Mouse (Mus musculus) large intestine, adult 2 months (tissue): ENCODE measurements around the gene Msh3. TPM values are rescaled to one million over a fixed set of nuclear protein-coding genes. Genes with fewer than 3 reads are reported as not detected.
"Not testable (repeated sequence)": the region's sequence is repeated elsewhere in the genome, so short reads cannot be mapped to it uniquely, and the experiment has no call there.

Experiments
- DNase-seq: peaks from one replicate; pipeline ENCODE4 v3.0.0-alpha.2; 2012; ENCODE audit warnings: low read depth, low spot score
- WGBS: fragments of 180-500 bp; shearing (Covaris S2); methylation state at CpG from one replicate; pipeline ENCODE4 v1.1.7; 2018; 5-methylcytosine and 5-hydroxymethylcytosine counted together
- polyA plus RNA-seq: library from polyadenylated mRNA; depleted of rRNA; stranded (reverse); fragments of >200 nt; gene quantifications from 2 replicates; pipeline ENCODE4 v1.2.3, GENCODE M21; 2012; rRNA removed

Msh3 gene
- 3.2 and 4.3 TPM in 2 replicates for polyA plus RNA-seq

DNA sequence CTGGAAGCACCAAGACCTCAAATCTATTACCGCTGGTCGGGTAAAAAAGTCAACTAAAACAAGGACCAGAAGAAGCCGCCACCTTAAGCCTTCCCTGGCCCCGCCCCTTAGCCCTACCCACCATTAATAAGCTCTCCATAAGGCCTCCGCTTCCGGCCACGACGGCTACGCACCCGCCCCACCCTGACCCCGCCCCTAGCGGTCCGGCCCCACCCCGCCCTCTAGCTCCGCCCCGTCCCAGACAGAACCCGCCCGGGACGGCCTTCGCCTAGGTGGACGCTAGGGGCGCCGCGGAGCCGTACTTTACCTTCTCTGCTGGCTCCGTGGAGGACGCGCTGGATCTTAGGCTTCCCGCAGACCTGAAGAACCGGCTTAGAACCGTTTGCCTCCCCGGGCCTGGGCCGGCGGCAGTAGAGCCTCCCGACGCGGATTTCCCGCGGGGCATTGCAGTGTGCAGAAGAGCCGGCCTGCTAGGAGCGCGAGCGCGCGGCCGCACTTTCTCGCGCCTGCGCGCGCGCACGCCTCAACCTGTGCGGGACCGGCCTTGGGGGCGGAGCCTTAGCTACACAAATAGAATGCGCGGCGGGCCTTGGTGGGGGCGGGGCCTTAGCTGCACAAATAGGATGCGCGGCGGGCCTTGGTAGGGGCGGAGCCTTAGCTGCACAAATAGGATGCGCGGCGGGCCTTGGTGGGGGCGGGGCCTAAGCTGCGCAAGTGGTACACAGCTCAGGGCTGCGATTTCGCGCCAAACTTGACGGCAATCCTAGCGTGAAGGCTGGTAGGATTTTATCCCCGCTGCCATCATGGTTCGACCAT, at the start of gene Msh3, which contains the start of gene Dhfr:
Gene Msh3 (minus strand): TSS at position 548 of the 816 bp plus-strand sequence.
Gene Dhfr (plus strand): TSS at position 271 of the 816 bp plus-strand sequence.
- DNase-seq: peak; percentile 90
- under 1% methylated on average over 76 of the region's 76 CpGs for WGBS

DNA sequence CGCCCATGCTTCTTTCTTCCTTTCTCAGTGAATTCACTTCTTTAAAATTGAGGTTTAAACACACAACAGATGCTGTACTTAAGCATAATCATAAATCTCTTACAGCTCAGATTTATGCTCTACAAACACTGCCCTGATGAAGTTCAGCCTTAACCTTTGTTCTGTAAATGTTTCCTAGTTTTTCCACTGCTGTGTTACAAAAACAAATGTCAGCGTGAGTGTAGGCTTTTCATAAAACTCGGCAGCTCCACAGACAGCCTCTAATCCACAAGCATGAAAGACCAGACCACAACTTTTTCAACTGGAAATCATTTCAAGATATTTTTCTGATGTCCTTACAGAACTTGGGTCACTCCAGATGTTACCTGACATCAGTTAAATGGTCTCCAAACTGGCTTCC, 48.7 kb upstream of the Msh3 start:
- no peak for DNase-seq
- WGBS: 23% methylated on average over 3 of the region's 3 CpGs

DNA sequence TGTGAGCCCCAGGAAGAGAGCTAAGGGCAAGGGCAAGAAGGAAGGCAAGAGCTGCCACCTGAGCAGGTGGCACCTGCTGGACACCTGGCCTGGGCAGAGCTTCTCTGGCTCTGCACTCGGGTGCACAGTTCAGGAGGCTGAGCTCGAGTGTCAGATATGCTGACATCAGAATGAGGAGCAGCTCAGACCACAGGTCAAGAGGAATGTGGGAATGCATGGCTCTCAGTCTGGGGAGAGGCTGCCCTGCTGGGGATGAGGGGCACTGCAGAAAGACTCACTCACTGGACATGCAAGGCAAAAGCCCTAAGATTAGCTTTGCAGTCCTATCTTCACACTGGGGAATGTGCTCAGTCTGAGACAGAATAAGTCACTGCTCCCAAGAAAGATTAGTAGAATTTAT, 47.3 kb upstream of the Msh3 start:
- WGBS: 25% methylated on average over 2 of the region's 2 CpGs
- no peak for DNase-seq

DNA sequence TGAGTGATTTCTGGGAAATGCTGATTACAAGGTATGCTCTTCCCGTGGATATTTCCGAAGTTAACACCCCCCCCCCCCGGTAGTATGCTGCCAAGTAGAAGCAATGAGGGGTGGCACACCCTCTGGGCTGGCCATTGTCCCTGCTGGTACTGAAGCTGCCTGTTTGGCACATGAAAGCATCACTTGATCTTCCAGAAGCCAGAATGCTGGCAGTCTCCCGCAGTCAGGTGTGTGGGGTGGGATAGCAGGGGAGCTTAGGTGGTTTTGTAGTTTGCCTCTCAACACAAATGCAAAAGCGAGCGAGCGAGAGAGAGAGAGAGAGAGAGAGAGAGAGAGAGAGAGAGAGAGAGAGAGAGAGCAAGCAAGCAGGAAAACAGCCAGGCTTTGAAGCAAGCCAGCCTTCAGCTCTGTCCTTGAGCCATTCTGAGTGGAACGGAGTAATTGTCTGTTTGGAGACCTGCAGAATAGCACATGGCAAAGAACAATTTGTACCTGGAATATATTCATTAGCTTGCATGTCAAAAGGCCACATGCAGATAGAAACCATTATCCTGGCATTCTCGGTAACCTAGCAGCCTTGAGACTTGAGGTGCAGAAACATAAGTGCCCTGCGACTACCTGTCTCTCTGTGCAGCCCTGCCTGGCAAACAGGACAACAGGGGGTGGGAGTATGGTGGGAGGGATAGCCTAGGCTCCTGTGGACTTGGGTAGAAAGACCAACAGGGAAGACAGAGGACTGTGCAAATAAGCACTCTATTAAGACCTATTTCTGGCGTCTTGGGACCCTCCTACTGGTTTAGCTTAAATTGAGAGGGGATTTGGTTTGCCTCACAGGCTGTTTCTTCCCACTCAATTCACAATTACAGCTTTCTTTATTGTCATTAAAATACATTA, 43.9 kb upstream of the Msh3 start:
- DNase-seq: no peak
- WGBS: 73% methylated on average over 11 of the region's 11 CpGs

DNA sequence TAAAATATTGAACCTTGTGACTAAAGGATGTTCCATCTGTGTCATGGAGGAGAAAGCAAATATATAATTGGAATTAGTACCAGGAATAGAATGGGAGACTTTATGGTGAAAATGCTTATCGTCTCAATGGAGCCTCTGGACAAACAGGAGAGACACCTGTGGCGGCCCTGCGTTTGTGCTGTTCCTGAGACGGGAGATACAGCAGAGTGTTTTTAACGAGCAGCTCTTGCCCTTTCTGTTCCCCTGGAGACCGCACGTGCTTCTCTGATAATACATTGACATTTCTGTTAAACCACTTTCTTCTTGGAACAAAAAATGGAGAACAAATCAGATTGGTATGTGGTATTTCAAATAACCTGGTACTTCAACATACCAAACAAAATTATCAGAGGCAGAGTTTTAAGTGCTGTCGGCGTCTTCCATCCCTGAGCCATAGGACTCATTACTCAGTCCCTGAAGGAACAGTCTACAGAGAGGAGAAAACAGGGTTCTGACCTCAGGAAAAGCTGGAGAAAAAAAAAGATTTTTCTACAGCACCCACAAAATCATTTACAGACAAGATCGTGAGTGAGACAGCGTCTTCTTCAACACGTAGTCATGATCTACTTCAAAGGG, 38.4 kb upstream of the Msh3 start:
- 72% methylated on average over 12 of the region's 12 CpGs for WGBS
- DNase-seq: no peak

DNA sequence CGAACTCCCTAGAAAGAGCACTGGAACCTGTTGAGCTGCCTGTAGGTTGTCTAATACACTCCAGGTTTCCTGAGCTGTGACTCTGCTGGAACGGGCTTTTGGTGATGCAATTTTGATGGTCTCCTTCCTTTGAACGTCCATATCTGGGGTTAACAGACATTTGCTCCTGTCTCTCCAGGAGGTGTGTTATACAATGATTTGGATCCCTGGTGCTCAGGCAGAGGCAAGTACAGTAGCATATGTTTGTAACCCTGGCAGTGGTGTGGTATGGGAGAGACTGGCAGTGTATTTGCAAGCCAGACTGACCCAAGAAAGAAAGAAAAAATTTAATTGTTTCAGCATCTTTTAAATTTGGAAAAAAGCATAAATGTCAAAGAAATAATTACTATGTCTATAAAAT, 32.6 kb upstream of the Msh3 start:
- DNase-seq: no peak
- 82% methylated on average over 3 of the region's 3 CpGs for WGBS

DNA sequence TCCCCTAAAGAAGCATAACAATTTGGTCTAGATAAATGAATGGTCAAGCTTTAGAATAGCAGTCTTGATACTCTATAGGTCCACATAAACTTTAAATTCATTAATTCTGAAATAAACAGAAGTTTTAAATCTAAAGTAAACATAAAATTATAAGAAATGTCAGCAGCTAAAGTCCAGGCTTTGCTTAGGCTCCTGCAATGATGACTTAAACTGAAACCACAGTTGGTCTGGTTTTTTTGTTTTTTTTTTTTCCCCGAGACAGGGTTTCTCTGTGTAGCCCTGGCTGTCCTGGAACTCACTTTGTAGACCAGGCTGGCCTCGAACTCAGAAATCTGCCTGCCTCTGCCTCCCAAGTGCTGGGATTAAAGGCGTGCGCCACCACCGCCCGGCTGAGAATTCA, 16.7 kb upstream of the Msh3 start:
- 96% methylated on average over 6 of the region's 6 CpGs for WGBS
- not testable (repeated sequence) for DNase-seq

DNA sequence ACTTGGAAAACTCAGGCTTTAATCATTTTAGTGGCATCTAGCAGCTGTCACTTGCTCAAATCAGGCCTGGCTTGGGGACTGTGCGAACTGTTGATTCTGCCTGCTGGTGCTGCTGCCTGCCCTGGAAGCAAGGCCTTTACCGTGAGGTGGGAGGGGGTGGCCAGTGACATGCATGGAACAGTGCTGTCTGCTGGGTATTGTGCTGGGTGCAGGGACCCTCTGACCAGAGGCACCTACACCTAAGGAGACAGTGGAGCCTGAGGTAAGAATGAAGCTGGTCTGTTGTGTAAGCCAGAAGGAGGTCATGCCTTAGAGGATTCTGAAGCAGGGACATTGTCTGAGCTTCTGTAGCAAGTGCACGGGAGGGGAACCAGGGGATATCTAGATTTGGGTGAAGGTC, 16.0 kb upstream of the Msh3 start:
- 92% methylated on average over 3 of the region's 3 CpGs for WGBS
- no peak for DNase-seq

DNA sequence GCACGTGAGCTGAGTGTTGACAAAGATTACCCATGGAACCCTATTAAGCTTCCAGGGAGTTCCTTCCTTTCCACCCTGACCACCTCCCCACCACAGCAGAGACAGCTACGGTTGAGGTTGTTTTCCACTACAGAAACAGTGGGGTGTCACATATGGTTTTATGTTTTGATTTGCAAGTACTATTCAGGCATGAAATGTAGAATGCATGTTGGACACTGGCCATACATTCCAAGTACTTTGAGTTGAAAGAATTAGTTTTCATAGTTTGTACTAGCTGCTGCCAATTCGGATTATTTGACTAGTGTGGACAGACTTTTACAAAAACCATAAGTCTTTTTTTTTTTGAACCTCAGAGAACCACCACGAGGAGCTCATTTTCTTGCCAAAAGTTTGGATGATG, 10.5 kb upstream of the Msh3 start:
- WGBS: 77% methylated on average over 4 of the region's 4 CpGs
- DNase-seq: no peak

DNA sequence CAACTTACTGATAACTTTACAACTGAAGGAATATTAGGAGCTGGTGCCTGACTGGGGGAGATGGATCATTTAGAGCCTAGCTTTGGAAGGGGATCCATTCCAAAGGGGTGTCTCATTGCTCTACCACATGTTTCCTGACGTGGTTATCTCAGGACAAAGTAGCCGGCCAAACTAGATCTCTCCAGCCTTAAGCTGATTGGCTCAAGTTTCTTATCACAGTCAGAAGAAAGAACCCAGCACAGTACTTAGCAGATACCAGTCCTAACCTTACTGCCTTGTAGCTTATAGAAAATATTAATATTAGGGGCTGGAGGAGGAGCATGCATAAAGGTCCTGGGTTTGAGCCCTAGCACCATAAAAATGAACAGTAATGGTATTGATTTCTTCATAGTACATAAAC, 6.8 kb upstream of the Msh3 start:
- no peak for DNase-seq
- 87% methylated on average over 2 of the region's 2 CpGs for WGBS

DNA sequence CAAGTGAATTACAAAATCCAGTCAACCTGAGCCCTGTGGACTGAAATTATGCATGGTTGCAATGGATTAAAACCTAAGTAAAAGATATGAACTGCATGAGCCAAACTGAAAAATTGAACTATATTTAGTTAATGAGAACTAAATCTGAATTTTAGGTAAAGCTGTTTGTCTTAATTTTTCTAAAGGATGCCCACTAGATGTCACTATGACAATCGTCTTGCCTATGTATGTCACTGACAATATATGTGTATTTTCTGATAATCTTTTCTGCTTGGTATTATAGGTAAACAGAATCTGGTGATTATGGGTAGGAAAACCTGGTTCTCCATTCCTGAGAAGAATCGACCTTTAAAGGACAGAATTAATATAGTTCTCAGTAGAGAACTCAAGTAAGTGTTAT, 2.8 kb upstream of the Msh3 start:
- 46% methylated on average over 2 of the region's 2 CpGs for WGBS

DNA sequence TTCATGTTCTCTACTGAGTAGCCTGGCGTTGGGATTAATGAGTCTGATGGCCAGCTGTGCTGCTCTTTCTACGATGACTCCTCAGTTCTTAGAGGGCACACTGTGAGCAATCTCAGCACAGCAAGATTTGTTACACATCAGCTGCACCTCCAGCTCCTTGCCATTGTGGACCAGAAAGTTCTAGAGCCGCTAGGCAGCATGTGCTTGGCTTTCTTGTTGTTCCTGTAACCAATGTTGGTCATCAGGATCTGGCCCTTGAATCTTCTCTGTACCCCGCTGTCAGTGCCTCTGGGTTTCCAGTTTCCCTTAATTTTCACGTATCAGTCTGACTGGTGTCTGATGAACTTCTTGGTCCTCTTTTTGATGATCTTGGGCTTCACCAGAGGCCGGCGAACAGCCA, 1.6 kb upstream of the Msh3 start:
- no peak for DNase-seq
- 72% methylated on average over 7 of the region's 7 CpGs for WGBS

More for the DNA sequence above, 2.8 kb upstream of the Msh3 start:
- DNase-seq: no peak

DNA sequence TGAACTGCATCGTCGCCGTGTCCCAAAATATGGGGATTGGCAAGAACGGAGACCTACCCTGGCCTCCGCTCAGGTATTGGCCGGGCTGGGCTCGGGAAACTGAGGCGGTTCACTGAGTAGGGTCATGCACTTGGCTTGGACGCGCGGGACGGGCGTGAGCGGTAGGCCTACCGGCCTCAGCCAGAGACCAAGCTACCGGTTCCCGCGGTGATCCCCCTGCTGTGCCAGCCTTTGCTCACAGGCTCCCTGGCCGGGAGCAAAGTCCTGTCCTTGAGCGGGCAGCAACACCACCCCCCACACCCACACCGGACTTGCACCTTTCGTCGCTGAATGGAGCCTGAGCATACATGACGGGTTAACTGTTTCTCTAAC, 455 bp upstream of the Msh3 start:
- WGBS: under 1% methylated on average over 24 of the region's 24 CpGs
- peak; percentile 22 for DNase-seq

DNA sequence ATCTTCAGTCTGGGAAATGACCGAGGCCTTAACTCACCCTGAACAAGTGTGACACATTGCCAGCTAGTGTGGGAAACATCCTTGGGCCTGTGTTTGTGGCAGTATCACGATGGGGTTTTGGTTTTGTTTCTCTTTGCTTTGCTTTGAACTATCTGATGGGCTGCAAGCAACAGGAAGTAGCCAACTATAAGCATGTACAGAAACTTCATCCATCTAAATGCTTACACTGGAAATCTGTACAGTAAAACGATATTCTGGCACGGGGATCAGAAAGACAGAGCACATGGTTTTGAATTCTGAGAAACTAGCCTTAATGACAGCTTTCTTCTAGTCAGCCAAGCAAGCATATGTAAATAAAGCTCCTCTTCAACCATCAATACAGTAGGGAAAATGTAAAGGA, 847 bp downstream of the Msh3 start:
- WGBS: 5% methylated on average over 4 of the region's 4 CpGs
- no peak for DNase-seq

DNA sequence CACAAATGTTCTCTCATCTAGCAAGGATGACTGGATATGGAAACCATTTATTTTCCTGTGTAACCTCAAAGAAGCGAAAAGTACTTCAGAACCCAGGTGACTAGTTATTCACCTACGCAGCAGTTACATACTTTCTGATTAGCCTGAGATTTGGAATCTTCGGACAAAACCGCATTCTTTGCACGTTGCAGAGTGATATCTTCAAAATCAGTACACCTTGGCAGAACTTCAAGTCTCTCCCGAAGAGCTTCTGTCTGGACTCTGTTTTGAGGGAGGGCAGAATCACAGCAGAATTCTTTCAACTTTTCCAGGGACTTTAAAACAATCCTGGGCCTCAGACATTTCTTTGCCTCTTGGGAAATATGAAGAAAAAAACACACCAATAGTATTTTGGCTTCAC, 3.7 kb downstream of the Msh3 start:
- 90% methylated on average over 6 of the region's 6 CpGs for WGBS
- no peak for DNase-seq

DNA sequence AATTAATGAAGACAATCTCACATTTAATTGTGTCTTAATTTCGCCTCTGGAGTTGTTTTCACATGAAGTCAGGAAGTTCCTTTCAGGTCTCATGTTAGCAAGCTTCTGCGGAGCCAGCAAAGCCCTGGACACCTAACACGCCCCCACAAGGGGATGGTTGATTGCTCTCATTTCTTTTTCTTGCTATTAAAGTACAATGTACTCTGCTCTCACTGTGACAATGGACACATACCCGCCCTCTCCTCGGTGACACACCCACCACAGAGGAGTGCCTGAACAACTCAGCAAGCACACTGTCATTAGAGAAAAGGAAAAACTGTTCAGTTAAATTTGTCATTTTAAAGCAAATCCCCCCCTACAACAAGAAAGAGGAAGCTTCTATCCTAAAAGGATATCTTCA, 8.5 kb downstream of the Msh3 start:
- no peak for DNase-seq
- WGBS: 68% methylated on average over 5 of the region's 5 CpGs

DNA sequence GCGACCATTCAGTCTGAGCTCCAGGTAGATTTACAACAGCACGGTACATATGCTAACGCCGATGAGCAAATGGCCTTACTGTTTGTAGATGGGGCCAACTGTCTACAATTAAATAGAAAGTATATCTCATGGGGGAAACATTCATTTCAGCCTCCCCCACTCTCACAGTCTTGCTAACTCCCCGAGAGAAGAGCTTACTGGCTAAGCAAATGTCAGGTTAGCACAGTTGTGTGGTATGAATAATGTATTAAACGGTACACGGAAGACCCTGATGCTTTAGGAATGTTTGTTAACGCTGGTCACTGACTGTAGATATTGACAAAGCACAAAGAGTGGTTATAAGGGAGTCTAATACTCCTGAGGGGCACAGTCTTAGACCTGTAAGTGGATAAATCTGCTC, 10.8 kb downstream of the Msh3 start:
- no peak for DNase-seq
- WGBS: 95% methylated on average over 8 of the region's 8 CpGs

DNA sequence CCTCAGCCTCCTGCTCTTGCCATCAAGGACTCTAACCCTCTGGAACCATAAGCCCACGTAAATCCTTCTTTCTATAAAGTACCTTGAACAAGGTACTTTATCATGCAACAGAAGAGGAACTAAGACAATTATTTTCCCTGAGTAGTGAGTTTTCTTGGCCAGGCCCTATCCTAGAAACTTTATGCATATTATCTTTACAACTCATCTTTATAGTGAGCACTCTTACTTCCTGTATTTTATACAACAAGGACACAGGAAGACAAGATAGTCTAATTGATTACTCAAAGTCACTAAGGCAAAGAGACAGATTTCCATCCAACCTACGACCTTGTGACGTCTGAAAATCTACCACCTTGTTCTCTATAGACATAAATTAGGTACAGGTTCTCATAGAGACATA, 15.0 kb downstream of the Msh3 start:
- 81% methylated on average over 3 of the region's 3 CpGs for WGBS
- DNase-seq: no peak

DNA sequence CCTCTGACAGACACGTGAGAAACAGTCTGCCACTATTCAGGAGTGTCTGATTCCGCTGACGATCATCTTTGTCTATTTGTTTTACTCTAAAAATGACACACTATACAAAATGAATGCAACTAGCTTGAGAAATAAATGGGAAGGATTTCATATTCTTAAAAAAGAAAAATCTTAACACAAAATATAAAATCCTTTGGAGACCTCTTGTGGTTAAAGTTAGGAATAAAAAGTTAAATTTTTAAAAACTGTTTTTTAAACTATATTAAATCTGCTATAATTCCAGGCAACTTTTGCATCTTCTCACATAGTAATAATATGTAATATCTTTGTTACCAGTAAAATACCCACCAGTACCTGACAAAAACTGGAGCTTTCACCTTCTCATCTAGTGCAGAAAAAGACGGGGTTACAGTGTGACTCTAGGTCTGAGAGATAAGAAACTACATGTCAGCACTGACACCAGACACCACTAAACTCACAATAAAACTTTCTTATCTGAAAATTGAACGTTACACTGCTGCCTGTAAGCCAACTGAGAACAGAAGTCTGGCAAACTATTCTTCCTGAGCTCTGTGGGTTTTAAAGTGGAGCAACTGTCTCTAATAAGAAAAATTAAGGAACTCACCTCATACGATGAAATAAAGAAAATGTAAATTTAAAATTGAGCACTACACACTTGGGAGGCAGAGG, 16.9 kb downstream of the Msh3 start:
- no peak for DNase-seq
- 72% methylated on average over 6 of the region's 6 CpGs for WGBS

DNA sequence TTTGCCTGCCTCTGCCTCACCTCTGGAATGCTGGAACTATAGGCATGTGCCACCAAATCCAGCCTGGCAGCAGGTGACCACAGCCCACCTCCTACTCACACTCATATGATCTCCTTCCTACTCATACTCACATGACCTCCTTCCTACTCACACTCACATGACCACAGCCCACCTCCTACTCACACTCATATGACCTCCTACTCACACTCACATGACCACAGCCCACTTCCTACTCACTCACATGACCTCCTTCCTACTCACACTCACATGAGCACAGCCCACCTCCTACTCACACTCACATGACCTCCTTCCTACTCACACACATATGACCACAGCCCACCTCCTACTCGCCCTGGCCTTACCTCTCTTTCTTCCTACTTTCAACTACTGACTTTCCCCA, 17.9 kb downstream of the Msh3 start:
- no peak for DNase-seq
- WGBS: 94% methylated on average over 1 of the region's 1 CpGs
